Mouse (Mus musculus) left cerebral cortex, postnatal 36 days (tissue): ENCODE measurements at regions not wholly inside any gene's neighbourhood (a gene's known extent, or its start where the extent isn't known, plus 50 kb on each side); places are given as distances from the start of the nearest gene placed in this dataset.

Source experiments
- DNase-seq, 2 experiments: peaks; one replicate each; pipeline ENCODE4 v3.0.0; 2021 to 2022; ENCODE audit warnings: low spot score in 2 of 2, mixed read lengths in 1 of 2
- intact Hi-C: fragments of 180-260 bp; cut with DNase I; formaldehyde crosslinking; loops from one replicate; pipeline ENCODE4 v1.15.1; 2025

DNA sequence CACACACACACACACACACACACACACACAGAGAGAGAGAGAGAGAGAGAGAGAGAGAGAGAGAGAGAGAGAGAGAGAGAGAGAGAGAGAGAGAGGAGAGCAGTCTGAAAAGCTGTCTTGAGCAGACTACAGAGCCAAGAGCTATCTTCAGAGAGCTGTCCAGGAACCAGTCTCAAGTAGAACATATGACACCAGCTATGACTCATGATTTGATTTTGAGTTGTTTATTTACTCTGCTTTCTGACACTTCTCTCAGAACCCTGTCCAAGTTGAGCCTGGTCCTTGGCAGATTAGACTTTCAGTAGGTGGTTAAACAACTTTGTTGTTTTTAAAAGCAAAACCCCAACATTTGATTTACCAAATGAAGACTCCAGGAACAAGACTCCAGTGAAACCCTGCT is 420.8 kb upstream of the Lcorl start:
- intact Hi-C loops = no loop called here
- no peak for DNase-seq

DNA sequence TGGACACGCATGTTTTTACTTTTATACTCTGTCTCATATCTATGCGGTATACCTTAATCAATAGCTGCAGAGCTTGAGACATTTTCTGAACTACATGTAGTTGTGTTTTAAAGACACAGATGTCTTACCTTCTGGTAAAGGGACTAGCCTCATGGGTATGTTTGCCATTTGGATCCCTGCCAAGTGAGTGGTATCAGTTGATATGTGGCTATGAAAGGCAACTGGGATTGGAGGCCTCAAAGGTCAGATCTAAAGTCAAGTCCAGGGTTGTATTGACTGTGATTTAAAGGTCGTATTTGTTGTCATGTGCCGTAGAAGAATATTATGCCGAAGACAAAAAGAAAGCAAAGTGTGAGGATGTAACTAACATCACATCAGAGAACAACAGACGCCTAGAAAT is 399.3 kb upstream of the Lcorl start:
- intact Hi-C loops = no loop called here
- DNase-seq = no peak

DNA sequence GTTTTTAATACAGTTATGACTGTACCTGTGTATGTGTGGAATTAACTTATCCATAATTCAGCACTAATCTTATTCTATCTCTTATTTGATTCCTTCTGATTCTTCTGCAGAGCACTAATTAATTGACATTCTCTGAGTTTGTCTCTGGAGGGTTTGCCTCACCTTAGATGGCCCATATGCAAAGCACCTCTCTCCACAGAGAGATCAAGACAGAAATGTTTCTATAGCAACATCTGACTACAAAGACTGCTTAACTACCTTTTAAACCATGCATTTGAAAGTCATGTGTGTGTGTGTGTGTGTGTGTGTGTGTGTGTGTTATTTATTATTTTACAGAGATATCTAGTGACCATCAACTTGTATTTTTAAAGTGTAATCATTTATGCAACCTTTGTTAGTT is 396.5 kb upstream of the Lcorl start:
- no peak for DNase-seq
- intact Hi-C loops = no loop called here

DNA sequence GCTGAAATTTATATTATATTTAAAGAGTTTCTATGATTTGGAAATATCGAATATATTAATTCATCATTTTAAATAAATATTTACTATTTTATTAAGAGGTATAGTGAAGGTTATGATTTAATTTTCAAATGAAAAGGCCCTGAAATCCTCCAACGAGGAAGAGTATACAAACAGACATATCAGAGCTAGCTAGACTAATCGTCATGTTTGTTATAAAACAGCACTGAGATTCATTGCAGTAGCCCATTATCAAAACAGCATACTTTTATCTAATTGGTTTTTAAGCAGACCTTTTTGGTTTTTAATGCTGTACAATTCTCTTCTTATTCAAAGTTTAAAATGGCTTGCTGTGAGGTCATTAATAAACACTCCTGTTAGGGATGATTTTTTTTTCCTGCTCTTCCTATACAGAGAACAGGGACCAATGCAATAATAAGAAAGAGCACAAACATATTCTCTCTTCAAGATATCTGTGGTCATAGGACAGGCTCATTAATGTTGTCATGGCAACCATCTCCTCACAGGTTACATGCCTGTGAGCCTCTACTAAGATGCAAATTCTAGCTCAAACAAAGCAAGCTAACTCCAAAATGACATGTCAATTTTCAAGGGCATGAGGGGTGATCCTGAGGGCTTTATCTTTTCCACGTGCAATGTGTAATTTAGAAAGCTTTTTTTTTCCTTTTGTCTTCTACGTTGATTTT is 378.1 kb upstream of the Lcorl start:
- DNase-seq = no peak
- intact Hi-C loops = no loop called here

DNA sequence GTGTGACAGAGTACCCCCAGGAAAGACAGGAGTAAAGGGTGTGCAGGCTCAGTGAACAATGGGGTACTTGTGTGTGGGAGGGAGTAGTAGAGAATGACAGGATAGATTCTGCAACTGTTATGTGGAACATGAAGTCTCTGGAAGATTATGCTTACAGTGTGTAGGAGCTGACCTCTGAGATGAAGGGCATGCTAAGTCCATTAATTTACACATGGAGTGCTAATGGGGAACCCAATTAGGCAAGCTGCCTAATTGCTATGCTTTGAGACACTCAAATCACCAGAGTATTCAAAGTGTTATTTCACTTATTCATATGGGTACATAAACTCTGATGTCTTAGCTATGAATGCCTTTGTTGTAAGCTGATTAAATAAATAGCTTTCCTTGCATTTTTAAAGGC is 375.4 kb upstream of the Lcorl start:
- intact Hi-C loops = no loop called here
- DNase-seq = no peak

DNA sequence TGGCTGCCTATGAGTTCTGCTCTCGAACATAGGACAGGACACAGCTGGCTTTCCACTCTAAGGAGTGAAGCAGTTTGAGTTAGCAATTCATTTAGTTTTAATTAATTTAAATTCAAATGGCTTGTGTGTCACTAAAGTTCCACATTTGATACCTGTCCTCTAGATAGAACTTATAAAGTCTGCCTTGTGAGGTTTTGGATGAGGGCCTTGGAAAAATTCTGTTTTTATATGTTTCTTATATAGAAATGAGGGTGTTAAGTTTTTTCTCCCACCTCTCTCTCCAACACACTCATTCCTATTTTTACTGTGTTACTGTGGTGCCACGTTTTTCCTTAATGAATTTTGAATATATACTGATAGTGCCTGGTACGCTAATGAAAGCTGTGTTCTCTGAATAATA is 371.3 kb upstream of the Lcorl start:
- intact Hi-C loops = no loop called here
- DNase-seq = no peak

DNA sequence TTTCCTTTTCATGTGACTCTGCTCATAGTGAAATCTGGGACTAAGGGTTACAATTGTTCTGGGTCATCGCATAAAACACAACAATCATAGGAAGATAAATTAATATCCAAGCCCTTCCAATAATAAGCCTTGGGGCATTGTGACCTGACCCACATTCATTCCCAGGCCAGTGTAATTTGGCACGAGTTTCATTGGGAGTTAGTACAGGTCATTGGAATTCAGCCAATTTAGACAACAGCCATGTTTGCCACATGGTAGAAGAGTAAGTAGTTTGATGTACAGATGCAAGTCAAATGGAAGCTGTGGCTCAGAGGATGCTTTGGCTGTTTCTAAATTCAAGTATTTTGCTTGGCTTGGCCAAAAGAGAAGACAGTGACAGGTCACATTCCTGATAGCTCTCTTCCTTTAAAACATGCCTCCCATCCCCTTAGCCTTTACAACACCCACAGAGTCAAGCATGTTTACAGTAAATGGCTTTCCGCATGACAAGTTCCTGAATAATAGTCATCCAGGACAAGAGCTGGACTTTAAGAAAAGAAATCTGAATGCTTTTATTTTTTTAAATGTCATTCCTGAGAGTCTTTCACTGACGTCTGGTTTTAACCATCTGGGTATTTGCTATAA is 355.5 kb upstream of the Lcorl start:
- DNase-seq = no peak
- intact Hi-C loops = loop anchor here (10.0 kb wide), 1 partner anchor 178 kb away; no protein-coding TSS in a partner anchor

DNA sequence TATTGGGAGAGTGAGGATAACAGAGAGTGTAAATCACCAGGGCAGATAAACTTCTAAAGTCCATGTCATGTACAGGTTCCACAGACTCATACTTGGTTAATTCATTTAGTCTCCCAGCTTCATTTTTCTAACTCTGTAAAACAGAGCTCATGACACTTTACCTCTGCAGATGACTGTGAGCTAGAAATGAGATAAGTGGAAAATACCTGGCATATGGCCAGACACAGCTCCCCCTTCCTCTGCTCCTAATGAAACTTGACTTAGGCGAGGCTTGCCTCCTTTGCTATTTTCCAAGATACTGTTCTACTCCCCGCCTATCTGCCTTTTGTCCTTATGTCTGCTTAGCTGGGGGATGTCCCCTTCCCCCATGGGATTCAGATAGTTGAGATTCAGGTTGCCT is 351.7 kb upstream of the Lcorl start:
- no peak for DNase-seq
- intact Hi-C loops = no loop called here

DNA sequence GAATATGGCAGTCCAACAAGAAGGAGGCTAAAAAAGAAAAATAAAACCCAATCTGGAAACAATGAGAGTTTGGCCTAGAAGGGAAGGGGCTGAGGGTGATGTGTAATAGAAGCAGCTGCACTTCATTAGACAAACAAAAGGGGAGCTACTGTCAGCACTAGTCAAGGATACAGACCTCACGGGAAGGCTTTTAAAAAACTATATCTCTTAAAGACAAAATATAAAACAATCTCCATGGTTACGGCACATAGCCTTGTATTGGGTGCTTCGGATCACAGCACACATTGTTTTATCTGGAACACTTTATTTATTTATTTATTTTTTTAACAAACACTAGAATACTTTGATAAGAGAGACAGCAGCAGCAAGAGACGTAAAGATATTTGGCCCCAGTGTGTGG is 346.3 kb upstream of the Lcorl start:
- intact Hi-C loops = no loop called here
- DNase-seq = no peak

DNA sequence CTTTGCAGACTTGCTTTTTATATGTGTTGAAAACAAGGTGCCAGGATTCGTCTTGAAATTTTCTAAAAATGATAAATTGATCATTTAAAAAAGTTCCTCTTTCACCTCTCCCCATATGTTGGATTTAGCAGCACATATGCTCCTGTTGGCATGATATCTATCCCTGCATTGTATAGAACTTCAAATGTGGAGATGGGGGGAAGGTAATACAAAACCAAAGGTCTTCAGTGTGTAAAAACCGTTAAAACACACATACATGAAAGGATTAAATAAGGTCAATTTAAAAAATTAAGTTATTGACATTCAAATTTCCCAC is 345.0 kb upstream of the Lcorl start:
- DNase-seq = no peak
- intact Hi-C loops = no loop called here

DNA sequence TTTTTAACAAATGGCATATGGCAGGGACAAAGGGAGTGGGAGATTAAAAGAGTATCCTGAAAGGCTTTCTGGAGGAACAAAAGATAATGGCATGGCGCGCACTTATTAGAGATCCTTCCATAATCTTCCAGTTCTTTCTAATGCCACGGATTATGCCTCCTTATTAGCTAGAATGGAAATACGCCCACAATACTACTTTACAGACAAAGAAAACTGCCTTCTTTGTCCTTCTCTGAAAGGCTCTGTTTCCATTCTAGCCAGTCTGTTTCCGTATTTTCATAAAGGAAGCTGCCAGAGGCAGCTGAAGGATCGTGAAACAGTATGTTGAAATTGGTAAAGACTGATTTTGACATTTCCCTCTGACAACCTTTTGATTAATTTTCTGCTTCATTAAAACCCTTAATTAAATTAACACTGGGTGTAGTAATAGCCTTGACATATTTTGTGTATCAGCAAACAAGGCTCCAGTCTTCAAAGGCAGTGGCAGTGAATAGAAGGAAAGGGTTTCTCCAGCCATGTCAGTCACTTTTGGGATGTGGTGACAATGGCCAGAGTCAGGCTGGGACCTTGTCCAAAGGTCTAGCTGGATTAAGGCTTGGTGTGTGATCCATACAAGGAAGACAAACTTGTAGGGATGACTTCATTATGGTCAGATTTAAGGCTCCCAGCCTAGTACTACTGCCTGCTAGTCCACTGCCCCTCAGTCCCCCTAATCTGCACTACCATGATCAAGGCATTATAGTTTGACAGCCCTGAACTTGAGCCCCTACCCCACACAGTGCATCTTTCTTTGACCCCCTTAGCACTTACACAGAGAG is 344.4 kb upstream of the Lcorl start:
- DNase-seq = no peak
- intact Hi-C loops = no loop called here

DNA sequence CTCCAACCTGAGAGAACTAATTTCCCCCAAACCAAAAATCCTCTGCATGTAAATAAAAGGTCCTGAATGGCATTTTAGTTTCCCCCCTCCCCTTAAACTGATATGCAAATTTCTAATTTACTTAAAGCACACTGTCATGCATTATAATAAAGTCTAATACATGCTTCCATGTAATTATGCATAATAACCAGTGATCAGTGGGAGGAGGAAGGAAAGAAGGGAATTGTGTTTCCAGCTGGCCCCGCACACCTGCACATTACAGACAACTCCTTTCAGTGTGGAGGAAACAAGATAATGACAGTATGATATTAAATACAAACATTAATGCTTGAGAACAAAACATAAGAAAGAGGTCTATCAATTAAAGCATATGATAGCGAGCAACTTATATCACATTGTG is 329.5 kb upstream of the Lcorl start:
- intact Hi-C loops = no loop called here
- no peak for DNase-seq

DNA sequence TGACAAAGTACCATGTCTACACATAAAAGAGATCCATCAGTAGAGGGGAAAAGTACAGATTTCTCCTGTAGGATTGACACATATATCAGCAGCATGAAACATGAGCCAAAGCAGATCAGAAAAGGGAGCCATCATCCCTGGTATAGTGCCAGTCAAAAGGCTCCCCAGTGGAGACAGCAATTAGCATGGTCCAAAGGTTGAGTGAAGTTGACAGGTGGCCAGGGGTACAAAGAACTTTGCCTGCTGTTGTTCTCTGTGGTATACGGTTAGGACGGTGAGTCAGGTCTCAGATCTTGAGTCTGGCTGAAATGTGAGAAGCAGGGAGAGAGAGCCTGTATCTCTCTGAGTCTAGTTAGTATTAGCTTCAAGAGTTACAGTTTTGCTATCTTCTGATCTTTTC is 324.7 kb upstream of the Lcorl start:
- intact Hi-C loops = no loop called here
- DNase-seq = no peak

DNA sequence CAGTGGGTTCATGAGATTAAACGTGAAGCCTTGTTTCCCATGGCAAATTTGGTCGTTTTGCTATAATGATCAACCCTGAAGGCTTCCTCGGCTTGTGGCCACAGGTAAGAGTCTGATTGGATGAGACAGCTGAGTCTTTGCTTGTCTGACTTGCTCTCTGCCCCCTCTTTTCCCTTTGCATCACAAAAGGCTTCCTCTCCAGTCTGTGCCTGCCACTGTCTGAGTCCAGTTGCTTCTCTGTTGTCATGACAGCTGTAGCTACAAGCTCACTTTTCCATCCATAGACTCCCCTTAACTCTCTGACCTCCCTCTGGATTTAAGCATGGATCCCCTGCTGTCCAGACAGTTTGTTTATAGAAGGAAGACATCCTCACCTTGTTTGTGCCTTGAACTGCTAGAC is 314.9 kb upstream of the Lcorl start:
- no peak for DNase-seq
- intact Hi-C loops = no loop called here

DNA sequence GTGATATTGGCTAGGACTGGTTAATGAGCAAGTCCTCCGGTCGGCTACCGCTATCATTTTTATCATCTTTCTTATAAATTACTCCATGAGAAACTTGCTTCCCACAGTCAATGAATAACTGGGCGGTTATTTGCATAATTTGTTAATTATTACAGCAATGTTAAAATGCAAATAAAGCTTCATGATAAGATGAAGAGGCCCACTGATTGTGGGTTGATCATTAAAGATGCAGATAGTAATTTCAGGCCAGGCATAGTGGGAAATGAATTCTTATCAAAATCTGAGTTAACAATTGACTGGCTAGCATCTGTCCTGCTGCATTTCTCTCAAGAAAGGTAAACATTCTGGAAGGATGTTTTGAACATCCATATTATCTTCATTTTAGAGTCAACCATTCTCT is 303.4 kb upstream of the Lcorl start:
- no peak for DNase-seq
- intact Hi-C loops = no loop called here

DNA sequence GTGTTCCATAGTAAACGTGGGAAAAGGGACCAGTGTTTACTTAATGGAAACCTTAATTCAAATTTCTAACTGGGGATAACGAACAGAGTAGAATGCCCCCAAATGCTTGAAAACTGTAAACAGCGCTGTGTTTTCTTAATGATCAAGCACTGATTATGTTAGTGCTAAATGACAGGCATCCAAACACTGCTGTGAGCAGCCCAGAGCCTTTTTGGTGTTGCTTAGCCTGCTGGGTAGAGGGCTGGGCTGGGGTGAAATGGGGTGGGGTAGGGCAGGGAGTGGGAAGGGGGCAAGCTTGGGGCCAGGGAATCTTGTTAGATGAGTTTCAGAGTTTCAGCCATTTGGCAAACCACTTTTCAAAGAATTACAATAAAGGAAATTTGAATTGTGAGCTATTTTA is 294.6 kb upstream of the Lcorl start:
- DNase-seq = no peak

DNA sequence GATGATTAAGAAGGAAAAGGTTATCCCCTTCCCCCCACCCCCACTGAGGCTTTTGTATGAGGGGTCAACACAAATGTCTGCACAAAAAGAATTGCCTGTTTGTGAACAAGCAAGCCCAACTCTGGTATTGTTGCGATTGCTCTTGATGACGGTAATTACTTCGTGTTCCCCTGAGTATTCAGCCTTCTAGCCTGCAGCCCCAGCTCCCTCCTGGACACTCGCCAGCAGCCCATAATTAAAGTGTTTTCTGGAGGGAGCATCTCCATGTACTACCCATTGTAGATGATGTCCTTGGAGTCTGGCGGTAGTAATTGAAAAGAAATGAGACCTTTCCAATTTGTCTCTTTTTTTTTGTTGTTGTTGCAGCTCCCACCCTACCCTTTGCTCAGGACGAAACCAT is 293.4 kb upstream of the Lcorl start:
- DNase-seq = no peak
- intact Hi-C loops = no loop called here

More for the DNA sequence above, 294.6 kb upstream of the Lcorl start:
- intact Hi-C loops = no loop called here

DNA sequence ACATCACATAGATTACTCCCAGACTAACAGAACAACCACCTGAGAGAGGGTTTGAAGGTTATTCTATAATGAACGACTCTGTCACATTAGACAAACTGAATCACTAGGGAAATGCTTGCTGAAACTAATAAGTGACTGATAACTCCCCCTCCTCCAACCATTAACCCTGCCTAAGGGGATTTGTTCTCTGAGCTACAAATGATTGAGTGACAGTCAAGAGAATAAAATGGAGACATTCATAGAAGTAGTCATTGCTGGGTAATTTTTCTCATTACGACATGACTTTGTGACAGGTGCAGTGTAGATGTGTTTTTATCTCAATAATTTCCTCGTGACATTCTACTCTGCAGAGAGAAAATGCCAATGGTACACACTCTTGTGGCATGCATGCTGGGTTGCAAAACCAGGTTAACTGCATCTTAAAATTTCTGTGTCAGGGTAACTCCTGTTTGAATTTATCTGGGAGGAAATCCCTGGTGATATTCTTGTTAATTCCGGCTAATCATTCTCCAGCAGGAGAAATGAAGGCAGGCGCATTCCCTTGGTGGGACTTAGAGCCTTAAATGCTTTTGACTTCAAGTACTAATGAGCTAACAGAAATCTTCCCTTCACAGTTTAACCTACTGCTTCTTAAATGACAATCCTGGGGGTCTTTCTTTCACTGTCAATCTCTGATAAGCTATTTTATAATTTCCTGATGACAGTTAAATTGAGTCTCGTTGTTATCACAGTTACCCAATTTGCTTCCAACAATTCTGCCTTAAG is 292.6 kb upstream of the Lcorl start:
- DNase-seq = no peak
- intact Hi-C loops = no loop called here

DNA sequence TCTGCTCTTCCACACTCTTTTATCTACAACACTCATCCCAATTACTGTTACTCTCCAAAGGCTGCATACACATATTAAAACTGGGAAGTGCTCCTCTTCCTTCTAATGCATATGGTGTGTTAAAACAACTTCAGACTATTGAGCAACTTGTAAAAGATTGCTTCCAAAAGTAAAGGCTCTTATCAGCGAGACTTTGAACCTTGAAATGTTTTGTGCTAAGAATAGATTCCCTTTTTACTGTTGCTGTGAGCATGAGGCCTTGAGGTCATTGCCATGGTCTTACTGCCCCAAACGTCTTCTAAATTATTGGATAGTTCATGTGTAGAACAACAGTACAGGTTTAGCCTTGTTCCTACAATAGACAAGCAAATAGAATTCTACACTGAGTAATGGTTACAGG is 281.6 kb upstream of the Lcorl start:
- DNase-seq = no peak
- intact Hi-C loops = no loop called here

DNA sequence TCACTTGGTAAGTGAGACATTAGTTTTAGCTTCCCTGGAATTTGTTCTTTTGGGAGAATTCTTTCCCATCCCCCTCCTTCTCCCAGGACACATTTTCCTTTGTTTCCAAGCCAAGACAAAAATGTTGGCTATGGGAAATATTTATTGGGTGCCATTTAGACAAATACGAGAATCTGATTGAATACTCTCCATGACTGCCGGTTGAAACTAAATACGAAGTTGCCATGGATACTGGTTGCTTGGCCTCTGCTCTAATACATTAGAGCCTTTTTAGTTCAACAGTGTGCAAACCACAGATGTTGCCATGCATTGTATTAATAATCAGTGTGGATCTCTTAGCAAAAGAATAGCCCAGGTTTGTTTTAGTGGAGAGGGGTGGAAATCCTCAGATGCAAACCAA is 280.3 kb upstream of the Lcorl start:
- DNase-seq = no peak
- intact Hi-C loops = no loop called here

DNA sequence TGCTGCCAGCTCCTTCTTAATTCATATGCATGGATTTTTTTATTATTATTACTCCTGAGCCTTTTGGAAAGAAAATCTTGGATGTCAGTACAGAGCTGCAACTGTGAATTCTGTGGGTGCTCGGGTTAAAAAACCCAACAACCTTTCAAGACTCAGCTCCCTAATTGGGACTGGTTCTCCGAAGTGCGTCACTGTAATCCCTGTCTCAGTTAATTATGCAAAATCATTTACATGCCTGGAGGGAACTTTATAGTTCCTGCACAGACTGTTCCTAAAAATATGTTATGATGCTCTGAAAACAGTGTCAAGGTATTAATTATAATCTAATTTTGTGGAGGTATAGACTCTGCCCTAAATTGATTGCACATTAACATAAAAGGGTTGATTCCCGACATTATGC is 250.6 kb upstream of the Lcorl start:
- no peak for DNase-seq
- intact Hi-C loops = no loop called here
